Mouse (Mus musculus): ENCODE results near the gene Agmo. TPM values are rescaled to one million over a fixed set of nuclear protein-coding genes. Genes with fewer than 3 reads are reported as not detected.

Agmo gene
- polyA plus RNA-seq, 1 experiment from 2014 or later: 0.89 TPM

DNA sequence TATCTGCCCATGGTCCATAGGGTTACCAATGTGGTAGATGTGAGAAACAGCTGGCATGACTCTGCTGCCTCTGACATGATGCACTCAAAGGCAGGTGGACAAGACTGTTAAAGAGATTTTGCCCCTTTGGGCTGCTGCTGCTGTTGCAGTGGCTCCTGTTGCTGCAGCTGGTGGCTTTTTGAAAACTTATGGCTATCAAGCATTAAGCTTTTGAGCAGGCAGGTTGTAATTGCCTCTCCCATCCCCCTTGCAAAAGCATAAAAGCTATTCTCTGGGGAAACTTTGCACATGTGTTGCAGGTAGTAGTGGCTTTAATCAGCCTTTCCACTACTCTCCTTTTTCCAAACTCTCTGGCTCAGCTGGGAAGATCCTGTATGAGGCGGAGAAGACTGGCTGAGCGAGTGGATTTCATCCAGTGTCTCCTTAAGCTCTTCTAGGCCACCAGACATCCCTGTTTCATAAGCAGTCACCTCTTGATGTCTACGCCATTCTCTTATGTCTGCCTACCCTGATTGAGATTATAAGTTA, 201.1 kb downstream of the Agmo start:
- Histone ChIP-seq H3K9ac (no peak overlapping the region), H3K4me1 (no peaks in the 10 kb centered on the region), H3K36me3 (no peaks in the 10 kb centered on the region), H3K27me3 (no peaks in the 10 kb centered on the region), H3K9me3 (no peaks in the 10 kb centered on the region), H3K4me3 (no peak overlapping the region), H3K4me2 (no peak overlapping the region), H3K27ac (no peak overlapping the region)
- ATAC-seq (ENCODE audit: borderline replicate concordance, extremely low read depth, low FRiP score, low TSS enrichment): no peak
- 83% methylated on average over 3 of the region's 3 CpGs for WGBS

DNA sequence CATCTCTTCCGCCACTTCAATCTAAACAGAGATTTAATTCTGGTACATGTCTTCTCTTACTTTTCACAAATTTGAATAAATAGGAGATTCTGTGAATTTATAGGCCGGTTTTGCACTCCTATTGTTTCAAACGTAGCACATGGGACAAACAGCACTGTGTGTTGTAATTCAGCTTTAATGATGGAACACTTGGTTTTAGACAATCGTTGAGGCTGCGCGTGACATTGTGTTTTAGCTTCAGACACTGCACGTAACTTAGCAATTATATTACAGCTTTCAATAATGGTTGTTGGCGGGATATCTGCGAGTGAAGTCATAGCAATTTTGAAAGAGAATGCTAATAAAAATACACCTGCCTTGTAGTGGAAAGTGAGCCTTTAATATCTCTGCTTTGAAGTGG, 203.8 kb downstream of the Agmo start:
- H3K27ac ChIP-seq: no peak overlapping the region
- ATAC-seq (ENCODE audit: borderline replicate concordance, extremely low read depth, low FRiP score, low TSS enrichment): no peak

GRCm38 (mm10) chr12:37449597-37449996, 208.2 kb downstream of the Agmo start:
- WGBS: 46% methylated on average over 2 of the region's 2 CpGs

More for the DNA sequence above, 203.8 kb downstream of the Agmo start:
- no peaks in the 10 kb centered on the region for H3K9me3 ChIP-seq
- no peaks in the 10 kb centered on the region for H3K27me3 ChIP-seq
- H3K4me3 ChIP-seq: no peak overlapping the region
- H3K36me3 ChIP-seq: no peaks in the 10 kb centered on the region
- H3K4me2 ChIP-seq: no peak overlapping the region
- no peak overlapping the region for H3K9ac ChIP-seq
- 82% methylated on average over 9 of the region's 9 CpGs for WGBS
- no peaks in the 10 kb centered on the region for H3K4me1 ChIP-seq

GRCm38 (mm10) chr12:37450366-37451156, 209.1 kb downstream of the Agmo start:
- no peaks in the 10 kb centered on the region for H3K9me3 ChIP-seq
- H3K27me3 ChIP-seq: no peaks in the 10 kb centered on the region
- H3K4me1 ChIP-seq: no peaks in the 10 kb centered on the region
- no peak for ATAC-seq (ENCODE audit: borderline replicate concordance, extremely low read depth, low FRiP score, low TSS enrichment)
- no peaks in the 10 kb centered on the region for H3K36me3 ChIP-seq
- no peak overlapping the region for H3K9ac ChIP-seq
- H3K27ac ChIP-seq: no peak overlapping the region
- no peak overlapping the region for H3K4me2 ChIP-seq
- WGBS: 15% methylated on average over 6 of the region's 6 CpGs
- no peak overlapping the region for H3K4me3 ChIP-seq

More at GRCm38 (mm10) chr12:37449597-37449996, 208.2 kb downstream of the Agmo start:
- H3K9ac ChIP-seq: no peak overlapping the region
- no peak overlapping the region for H3K4me3 ChIP-seq
- ATAC-seq (ENCODE audit: borderline replicate concordance, extremely low read depth, low FRiP score, low TSS enrichment): no peak
- no peak overlapping the region for H3K27ac ChIP-seq
- no peaks in the 10 kb centered on the region for H3K36me3 ChIP-seq
- H3K4me2 ChIP-seq: no peak overlapping the region
- no peaks in the 10 kb centered on the region for H3K4me1 ChIP-seq
- no peaks in the 10 kb centered on the region for H3K27me3 ChIP-seq
- no peaks in the 10 kb centered on the region for H3K9me3 ChIP-seq

DNA sequence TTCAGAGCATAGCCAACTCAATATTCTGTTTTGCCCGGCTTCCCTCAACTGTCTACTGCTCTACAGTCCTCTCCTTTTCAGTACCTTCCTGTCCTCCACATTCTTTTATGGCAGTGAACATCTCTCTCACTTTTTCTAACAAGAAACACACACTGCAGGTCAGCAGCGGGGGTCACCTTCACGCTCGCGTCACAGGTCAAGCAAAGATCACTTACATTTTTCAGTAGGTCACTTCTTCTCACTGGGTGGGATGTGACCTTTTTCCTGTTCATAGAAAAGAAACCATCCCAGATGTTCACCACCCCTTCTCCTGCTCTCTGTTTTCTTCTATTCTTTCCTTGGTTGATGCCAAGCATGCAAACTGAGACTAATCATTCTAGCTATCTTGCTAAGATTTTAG, 230.2 kb downstream of the Agmo start:
- Histone ChIP-seq H3K27ac (no peak overlapping the region), H3K4me3 (no peak overlapping the region), H3K36me3 (no peaks in the 10 kb centered on the region), H3K9me3 (no peaks in the 10 kb centered on the region), H3K27me3 (no peaks in the 10 kb centered on the region), H3K4me2 (no peak overlapping the region), H3K9ac (no peak overlapping the region), H3K4me1 (no peaks in the 10 kb centered on the region)
- ATAC-seq (ENCODE audit: borderline replicate concordance, extremely low read depth, low FRiP score, low TSS enrichment): no peak
- WGBS: 54% methylated on average over 5 of the region's 5 CpGs

- Histone ChIP-seq H3K4me1 (no peaks in the 10 kb centered on the region), H3K4me2 (no peak overlapping the region), H3K4me3 (no peak overlapping the region), H3K9me3 (no peaks in the 10 kb centered on the region), H3K9ac (no peak overlapping the region), H3K36me3 (no peaks in the 10 kb centered on the region), H3K27me3 (no peaks in the 10 kb centered on the region), H3K27ac (no peak overlapping the region)
- WGBS: 80% methylated on average over 2 of the region's 2 CpGs
- no peak for ATAC-seq (ENCODE audit: borderline replicate concordance, extremely low read depth, low FRiP score, low TSS enrichment)
Observed at GRCm38 (mm10) chr12:37476849-37477248, 235.4 kb downstream of the Agmo start.

DNA sequence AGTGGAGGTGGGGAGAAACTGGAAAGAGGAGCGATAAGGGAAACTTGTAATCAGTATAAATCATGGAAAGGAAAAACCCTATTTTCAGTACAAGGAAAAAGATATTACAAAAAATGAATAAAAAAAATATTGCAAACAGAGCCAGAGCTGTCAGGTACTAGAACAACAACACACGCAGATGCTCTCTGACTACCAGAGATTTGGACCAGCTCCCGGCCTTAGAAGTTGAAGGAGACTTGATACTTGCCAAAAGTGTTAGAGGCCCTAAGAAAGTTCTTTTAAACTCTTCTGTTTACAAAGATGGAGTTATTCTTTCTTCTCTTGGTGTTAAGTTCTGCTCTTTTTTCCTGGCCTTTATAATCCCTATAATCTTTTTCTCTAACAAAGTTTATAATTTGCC, 246.6 kb downstream of the Agmo start:
- Histone ChIP-seq H3K9me3 (no peaks in the 10 kb centered on the region), H3K4me3 (no peak overlapping the region), H3K4me2 (no peak overlapping the region), H3K27me3 (no peaks in the 10 kb centered on the region), H3K36me3 (no peaks in the 10 kb centered on the region), H3K4me1 (no peaks in the 10 kb centered on the region), H3K9ac (no peak overlapping the region), H3K27ac (no peak overlapping the region)
- ATAC-seq (ENCODE audit: borderline replicate concordance, extremely low read depth, low FRiP score, low TSS enrichment): no peak
- WGBS: 43% methylated on average over 3 of the region's 3 CpGs

- peak; percentile 77; the same call in 1 of the 2 replicates for ATAC-seq (ENCODE audit: borderline replicate concordance, extremely low read depth, low FRiP score, low TSS enrichment)
- Histone ChIP-seq H3K27me3 (no peaks in the 10 kb centered on the region), H3K36me3 (no peaks in the 10 kb centered on the region), H3K9me3 (no peaks in the 10 kb centered on the region), H3K4me2 (no peak overlapping the region), H3K27ac (no peak overlapping the region), H3K4me1 (peaks cover 4% of the 10 kb centered on the region; the same call in 1 of the 2 replicates), H3K9ac (no peak overlapping the region), H3K4me3 (no peak overlapping the region)
- WGBS: 40% methylated on average over 3 of the region's 3 CpGs
Observed at GRCm38 (mm10) chr12:37498871-37499270, 257.4 kb downstream of the Agmo start.

DNA sequence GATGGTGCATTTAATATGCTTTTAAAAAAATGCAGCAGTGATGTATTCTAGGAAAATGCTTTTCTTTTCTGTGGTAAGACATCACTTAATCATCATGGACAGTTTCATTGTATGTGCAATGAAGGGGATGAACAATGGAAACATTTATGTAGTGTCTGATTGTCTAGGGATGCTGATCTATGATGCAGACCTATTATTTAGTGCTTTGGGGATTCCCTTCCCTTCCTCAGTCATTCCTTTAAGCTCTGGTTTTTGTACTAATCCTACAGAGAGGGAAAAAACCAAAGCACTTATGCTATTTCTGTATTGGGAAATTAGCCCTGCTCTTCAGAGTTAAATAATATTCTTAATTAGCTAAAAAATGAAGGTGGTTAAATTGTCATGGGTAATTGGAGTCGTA, 266.0 kb downstream of the Agmo start:
- H3K36me3 ChIP-seq: no peaks in the 10 kb centered on the region
- no peak overlapping the region for H3K27ac ChIP-seq
- no peaks in the 10 kb centered on the region for H3K4me1 ChIP-seq
- no peak for ATAC-seq (ENCODE audit: borderline replicate concordance, extremely low read depth, low FRiP score, low TSS enrichment)
- WGBS: 58% methylated on average over 1 of the region's 1 CpGs
- H3K4me3 ChIP-seq: no peak overlapping the region
- H3K9ac ChIP-seq: no peak overlapping the region
- H3K27me3 ChIP-seq: no peaks in the 10 kb centered on the region
- H3K9me3 ChIP-seq: no peaks in the 10 kb centered on the region
- no peak overlapping the region for H3K4me2 ChIP-seq

DNA sequence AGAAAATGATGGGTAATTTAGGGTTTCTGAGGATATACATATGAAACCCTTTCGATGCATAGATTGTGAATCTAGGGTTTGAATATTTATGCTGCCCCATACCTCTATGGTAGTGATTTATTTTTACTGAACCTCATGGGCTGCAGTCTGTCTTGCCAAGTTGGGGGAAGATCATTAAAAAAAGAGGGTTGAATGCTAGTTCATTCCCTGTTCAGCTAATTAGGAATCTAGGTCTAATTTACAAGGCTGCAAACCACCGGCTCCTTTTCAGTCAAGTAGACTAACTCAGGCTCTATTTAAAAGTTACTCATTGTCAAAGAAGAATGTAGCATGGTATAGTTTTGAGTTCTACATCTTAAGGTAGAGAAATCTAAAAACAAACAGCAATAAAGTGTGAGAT, 266.4 kb downstream of the Agmo start:
- no peak overlapping the region for H3K9ac ChIP-seq
- H3K4me2 ChIP-seq: no peak overlapping the region
- ATAC-seq (ENCODE audit: borderline replicate concordance, extremely low read depth, low FRiP score, low TSS enrichment): no peak
- H3K36me3 ChIP-seq: no peaks in the 10 kb centered on the region
- 87% methylated on average over 2 of the region's 2 CpGs for WGBS
- no peaks in the 10 kb centered on the region for H3K4me1 ChIP-seq
- no peaks in the 10 kb centered on the region for H3K27me3 ChIP-seq
- no peak overlapping the region for H3K27ac ChIP-seq
- H3K4me3 ChIP-seq: no peak overlapping the region
- H3K9me3 ChIP-seq: no peaks in the 10 kb centered on the region

- no peak overlapping the region for H3K4me3 ChIP-seq
- no peaks in the 10 kb centered on the region for H3K4me1 ChIP-seq
- H3K9ac ChIP-seq: no peak overlapping the region
- H3K9me3 ChIP-seq: no peaks in the 10 kb centered on the region; the same call in 1 of the 2 replicates
- no peaks in the 10 kb centered on the region for H3K27me3 ChIP-seq
- H3K4me2 ChIP-seq: no peak overlapping the region
- no peak overlapping the region for H3K27ac ChIP-seq
- no peaks in the 10 kb centered on the region for H3K36me3 ChIP-seq
- no peak for ATAC-seq (ENCODE audit: borderline replicate concordance, extremely low read depth, low FRiP score, low TSS enrichment)
- WGBS: 13% methylated on average over 1 of the region's 1 CpGs
Observed at GRCm38 (mm10) chr12:37521772-37522171, 280.3 kb downstream of the Agmo start.

- Histone ChIP-seq H3K27ac (no peak overlapping the region), H3K36me3 (no peaks in the 10 kb centered on the region), H3K9me3 (no peaks in the 10 kb centered on the region; the same call in 1 of the 2 replicates), H3K4me2 (no peak overlapping the region), H3K4me1 (no peaks in the 10 kb centered on the region), H3K9ac (no peak overlapping the region), H3K4me3 (no peak overlapping the region), H3K27me3 (no peaks in the 10 kb centered on the region)
- 77% methylated on average over 3 of the region's 3 CpGs for whole genome bisulfite sequencing
- ATAC-seq (ENCODE audit: borderline replicate concordance, extremely low read depth, low FRiP score, low TSS enrichment): no peak
Observed at GRCm38 (mm10) chr12:37524662-37525061, 283.2 kb downstream of the Agmo start.
